Mouse (Mus musculus) spleen, adult 12 weeks (tissue): ENCODE data around the gene Ap3m1.

Experiments used
- DNase-seq: peaks from one replicate; pipeline ENCODE4 v3.0.0; 2022; ENCODE audit warnings: low spot score

Ap3m1 gene

DNA sequence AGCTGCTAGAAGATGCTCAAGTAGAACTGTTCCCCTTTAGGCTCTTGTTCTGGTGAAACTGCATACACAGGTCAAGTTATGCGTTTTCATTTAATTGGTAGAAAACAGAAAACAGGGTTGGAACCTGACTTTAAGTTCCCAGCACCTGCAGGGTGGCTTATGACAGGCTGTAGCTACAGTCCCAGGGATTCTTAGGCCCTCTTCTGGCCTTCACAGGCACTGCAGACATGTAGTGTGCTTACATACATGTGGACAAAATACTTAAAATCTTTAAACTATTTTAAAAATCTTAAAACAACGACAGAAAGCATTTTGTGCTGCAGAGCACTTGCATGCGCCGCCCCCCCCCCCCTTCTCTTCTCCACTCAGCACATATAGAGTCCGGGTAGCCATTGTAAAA lies 17.3 kb upstream of the Ap3m1 start:
- DNase-seq: no peak

DNA sequence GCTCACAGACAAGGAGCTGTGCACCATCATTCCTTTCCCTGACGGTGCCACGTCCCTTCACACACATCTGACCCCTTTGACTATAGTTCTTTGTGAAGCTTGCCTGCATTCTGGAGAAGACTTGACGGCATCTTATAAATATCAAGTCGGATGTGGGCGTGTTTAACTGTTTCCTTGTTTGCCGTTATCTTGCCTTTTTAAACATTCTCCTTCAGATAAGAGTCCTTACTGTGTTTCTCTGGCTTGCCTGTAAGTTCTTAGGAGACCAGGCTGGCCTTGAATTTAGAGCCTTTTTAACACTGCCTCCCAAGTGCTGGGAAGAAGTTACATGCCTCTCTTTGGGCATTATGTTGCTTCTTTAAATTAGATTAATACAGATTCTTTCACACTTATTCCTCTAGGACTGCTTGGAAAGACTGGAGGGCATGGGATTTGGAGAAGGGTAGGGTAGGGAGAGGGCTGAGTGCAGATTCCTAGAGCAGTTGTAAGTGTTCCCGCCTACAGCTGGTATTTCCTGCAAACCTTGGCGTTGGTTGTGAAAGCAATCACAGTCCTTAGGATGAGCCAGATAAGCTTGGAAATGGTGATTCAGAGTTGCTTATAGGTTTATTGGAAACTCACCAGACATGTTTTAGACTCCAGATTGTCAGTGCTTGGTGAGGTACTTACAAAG lies 13.3 kb upstream of the Ap3m1 start:
- no peak for DNase-seq

DNA sequence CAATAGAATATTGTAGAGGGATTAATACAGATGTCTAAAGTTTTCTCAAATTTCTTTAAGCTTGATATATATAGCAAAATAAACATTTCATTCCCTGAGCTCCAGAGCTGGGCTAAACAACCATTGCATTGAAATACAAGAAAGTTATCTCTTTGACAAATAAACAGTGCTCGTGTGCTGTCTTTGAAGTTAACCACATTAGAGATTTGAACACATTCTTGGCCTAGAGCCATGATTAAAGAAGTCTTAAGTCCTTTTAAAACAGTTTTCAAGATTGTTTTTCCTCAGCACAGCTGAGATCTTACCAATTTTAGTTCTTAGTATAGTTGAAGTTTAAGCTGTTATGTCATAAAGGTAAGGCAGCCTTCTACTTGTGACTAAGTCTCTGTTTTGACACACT lies 12.0 kb upstream of the Ap3m1 start:
- DNase-seq: no peak

- DNase-seq: no peak
Measured at GRCm38 (mm10) chr14:21062766-21063513, 10.6 kb upstream of the Ap3m1 start.

GRCm38 (mm10) chr14:21058972-21059371 lies 6.7 kb upstream of the Ap3m1 start:
- DNase-seq: no peak

GRCm38 (mm10) chr14:21053586-21053985 lies 1.3 kb upstream of the Ap3m1 start:
- DNase-seq: no peak

DNA sequence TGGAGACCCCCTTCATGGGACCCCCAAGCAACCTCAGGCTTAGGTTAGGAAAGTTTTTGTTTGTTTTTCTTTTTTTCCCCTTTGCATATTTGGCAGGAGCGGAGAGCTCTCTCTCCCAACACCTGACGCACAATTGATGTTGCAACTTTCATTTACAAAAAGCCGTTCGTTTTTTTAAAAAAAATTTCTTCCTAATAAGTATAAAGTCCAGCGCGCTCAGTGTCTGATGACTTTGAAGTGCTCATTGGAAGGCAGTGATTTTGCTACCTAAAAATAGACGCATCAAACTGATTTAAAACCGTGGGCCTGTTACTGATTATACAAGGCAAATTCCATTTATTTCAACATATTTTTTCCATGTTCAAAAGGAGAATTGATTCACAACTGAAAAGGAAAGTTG lies 843 bp upstream of the Ap3m1 start:
- DNase-seq: no peak

GRCm38 (mm10) chr14:21052781-21053130 lies 448 bp upstream of the Ap3m1 start:
- DNase-seq: no peak

DNA sequence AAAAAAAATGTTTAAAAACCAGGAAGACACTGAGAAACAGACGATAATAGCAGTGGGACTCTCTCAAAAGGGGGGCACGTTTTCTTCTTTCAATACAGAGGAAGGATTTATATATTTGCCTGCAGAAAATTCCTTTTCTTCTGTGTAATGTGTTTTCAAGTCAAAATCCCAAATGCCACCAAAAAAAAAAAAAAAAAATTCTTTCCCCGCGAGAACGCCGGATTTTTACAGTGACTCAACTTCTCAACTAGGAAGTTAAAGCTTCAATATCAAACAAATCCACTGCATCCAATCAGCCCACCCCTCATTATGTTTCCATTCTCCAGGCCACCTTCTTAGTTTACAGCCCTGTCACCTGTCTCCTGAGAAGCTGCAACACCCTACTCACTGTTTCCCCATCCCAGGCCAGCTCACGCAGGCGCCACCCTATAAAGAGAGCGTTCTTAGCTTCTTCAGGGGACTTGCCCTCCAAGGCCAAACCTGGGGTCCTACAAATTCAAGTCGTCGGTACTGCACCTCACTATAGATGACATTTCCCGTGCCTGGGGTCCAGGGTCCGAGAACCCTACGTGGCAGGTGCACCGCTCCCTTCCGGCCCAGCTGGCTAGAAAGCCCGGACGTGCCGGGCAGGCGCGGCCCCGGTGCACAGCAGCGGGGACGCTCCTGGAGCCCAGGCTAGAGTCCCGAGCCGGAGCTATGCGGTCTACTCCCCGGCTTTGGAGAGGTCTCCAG lies 762 bp downstream of the Ap3m1 start:
- DNase-seq: no peak

DNA sequence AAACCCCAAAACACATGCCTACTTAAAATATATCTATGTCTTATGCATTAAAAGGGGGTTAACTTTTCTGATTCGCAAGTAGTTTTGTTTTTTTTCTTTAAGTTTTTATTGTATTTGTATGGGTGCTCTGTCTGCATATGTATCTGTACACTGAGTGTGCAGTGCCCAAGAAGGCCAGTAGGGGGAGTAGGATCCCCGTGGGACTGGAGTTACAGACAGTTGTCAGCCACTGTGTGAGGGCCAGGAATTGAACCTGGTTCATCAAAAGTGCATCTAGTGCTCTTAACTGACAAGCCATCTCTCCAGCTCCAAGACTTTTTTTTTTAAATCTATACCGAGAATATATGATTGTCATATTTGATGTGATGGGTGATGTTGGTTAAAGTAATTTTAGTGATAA lies 1.6 kb downstream of the Ap3m1 start:
- DNase-seq: peak; percentile 46

- DNase-seq: peak; percentile 10
Measured at GRCm38 (mm10) chr14:21048879-21049278, 3.4 kb downstream of the Ap3m1 start.

- DNase-seq: no peak
Measured at GRCm38 (mm10) chr14:21047840-21048239, 4.5 kb downstream of the Ap3m1 start.

DNA sequence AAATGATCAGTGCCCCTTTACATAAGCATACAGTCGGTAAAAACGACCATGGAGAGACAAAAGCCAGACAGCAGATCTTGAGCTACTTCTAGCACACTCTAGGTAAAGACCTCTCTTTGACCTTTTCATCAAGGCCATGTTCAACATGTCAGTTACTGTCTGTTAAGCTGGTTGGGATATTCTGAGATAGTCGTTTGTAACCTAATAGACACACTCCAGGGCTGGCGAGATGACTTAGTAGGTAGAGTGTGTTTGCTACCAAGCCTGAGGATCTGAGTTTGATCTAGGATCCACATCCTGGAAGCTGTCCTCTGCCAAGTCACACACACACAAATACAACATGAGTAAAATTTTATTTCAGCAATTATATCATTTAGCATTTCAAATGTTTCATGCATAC lies 12.7 kb downstream of the Ap3m1 start:
- DNase-seq: no peak

- no peak for DNase-seq
Measured at GRCm38 (mm10) chr14:21039077-21039476, 13.2 kb downstream of the Ap3m1 start.

DNA sequence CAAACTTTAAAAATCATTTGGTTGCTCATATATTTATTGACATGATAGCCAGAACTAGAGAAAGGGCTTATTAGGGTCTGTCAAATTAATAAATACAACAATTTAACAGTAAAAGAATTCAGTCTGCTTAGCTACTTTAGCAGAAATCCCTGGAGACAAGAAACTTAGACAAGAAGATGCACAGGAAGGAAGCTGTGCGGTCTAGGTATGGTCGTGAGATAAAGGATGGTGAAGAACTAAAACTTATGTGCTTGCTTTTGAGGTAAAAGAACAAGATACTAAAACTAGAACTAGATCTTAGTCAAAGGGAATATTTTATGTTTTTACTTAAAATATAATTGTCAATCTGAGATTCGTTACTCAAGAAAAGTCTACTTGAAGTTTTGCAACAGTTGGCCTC lies 17.5 kb downstream of the Ap3m1 start:
- no peak for DNase-seq

GRCm38 (mm10) chr14:21034271-21034670 lies 18.0 kb downstream of the Ap3m1 start:
- DNase-seq: no peak

- DNase-seq: peak; percentile 35
Measured at GRCm38 (mm10) chr14:21031783-21032511, 20.4 kb downstream of the Ap3m1 start.

DNA sequence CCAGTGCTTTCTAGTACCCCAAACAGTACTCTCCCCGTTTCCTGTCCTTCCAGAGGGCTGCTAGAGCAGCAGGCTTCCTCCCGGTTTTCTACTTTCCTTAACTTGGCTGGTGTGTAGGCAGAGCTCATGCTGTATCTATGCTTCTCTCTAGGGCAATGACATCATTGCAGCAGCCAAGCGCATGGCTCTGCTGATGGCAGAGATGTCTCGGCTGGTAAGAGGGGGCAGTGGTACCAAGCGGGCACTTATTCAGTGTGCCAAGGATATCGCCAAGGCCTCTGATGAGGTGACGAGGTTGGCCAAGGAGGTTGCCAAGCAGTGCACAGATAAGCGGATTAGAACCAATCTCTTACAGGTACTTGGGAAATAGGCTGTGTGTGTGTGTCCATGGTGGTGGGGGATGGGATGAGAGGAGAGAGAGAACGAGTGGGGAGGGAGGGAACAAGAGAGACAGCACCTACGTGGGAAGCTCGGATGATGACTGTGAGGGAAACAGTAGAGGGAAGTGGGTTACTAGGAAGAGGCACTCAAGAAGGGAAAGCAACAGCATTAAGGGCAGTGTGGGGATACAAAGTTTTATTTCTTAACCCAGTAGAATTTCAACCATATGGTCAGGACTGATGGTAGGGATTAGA lies 23.2 kb downstream of the Ap3m1 start:
- no peak for DNase-seq

GRCm38 (mm10) chr14:21027542-21027941 lies 24.8 kb downstream of the Ap3m1 start:
- DNase-seq: no peak

DNA sequence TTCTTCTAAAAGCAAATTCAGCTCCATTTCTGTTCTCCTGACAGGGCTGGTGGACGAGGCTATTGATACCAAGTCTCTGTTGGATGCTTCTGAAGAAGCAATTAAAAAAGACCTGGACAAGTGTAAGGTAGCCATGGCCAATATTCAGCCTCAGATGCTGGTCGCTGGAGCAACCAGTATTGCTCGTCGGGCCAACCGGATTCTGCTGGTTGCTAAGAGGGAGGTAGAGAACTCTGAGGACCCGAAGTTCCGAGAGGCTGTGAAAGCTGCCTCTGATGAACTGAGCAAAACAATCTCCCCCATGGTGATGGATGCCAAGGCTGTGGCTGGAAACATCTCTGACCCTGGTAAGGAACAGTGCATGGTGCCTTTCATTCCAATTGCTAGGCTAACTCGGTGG lies 31.9 kb downstream of the Ap3m1 start:
- DNase-seq: no peak

DNA sequence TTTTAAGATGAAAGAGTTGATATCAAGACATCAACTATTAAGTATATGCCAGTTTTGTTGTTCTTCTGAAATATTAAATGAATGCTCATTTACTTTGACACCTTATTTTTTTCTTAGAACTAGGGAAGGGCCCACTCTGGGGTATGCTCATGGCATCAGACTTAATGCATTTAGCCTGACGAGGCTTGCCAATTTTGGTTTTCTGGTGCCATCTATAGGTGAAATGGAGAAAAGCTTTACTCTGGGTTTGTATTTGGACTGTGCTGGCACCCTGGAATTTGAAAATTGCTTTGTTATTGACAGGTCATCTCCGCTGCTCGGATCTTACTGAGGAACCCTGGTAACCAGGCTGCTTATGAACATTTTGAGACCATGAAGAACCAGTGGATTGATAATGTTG lies 33.3 kb downstream of the Ap3m1 start:
- no peak for DNase-seq

GRCm38 (mm10) chr14:21017871-21018270 lies 34.4 kb downstream of the Ap3m1 start:
- no peak for DNase-seq
